Mouse (Mus musculus): ENCODE measurements around the gene Gpr4. TPM values are rescaled to one million over a fixed set of nuclear protein-coding genes. Genes with fewer than 3 reads are reported as not detected.

The Gpr4 gene
- polyA plus RNA-seq, 1 experiment from 2014 or later = 4.5 TPM

DNA sequence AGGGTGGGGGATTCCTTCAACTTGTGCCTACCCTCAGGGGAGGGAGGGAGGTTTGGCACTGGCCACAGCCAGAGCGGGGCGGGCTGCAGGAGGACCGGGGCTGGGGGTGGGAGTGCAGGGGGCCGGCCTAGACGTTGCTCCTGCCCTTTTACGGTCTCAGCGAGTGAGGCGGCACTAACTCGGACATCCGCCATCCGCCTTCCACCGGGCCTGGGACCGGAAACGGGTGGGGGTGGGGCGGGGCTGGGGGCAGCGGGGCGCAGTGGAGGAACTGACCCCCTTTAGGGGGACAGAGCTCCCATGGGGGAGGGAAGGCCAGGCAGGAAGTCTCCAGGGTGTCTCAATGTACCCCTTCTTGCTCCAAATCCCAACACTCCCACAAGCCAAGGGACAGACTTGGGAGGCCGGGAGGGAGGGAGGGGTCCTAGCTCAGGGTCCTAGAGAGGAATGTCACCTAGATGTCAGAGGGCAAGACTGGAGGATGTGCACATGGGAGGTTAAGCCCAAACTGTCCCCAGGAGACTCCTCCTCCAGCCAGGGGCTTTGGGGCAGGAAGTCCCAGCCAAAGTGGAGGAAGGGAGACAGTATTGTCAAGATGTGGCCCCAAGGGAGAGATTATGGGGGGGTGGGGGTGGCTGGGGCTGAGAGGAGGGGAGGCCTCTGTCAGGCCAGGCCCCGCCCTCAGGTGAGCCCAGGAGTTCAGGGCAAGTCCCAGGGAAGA lies 57.5 kb downstream of the Gpr4 start:
- 4% methylated on average over 17 of the region's 19 CpGs for WGBS
- ATAC-seq = no peak

DNA sequence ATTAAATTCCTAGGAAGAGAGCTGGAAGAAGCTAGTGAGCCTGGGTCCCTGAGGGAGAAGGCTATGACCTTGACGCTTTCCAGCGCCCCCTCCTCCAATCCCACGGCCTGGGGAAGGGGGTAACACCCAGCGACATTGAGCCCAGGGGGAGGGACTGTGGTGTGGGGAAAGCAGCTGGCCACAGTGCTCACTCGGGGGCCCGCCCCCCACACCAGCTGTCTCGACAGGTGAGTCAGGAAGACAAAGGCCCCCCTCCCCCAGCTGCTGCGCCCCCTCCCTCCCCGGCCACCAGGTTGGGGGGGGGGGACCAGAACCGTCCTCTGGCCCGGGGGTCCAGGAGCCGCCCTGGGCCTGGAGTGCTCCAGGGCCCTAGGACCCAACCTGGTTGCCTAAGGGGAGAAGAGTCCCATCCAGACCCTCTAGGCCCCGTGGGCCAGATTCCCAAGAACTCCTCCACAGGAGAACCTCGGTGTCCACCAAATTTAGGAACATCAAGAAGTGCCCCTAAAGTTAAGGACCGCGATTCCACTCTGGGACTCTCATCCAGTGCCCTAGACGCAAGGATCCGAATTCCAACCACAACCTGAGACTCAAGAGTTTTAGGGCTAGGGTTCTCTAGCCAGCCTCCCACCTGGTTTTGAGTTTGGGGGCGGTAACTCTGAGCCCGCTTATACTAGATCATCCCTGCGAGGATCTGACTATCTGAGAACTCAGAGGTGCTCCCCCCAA lies 58.3 kb downstream of the Gpr4 start:
- Histone ChIP-seq H3K4me2 (ENCODE audit: low read length) (peak overlapping the region; percentile 72), H3K27me3 (ENCODE audit: control insufficient read depth, insufficient read depth, low read depth, low read length) (no peaks in the 10 kb centered on the region), H3K4me1 (ENCODE audit: control insufficient read depth, insufficient read depth, low read length) (peaks cover 18% of the 10 kb centered on the region), H3K27ac (ENCODE audit: low read length) (no peak overlapping the region; the same call in none of the 2 replicates), H3K9ac (ENCODE audit: low read depth, low read length) (peak overlapping the region; percentile 89), H3K36me3 (ENCODE audit: control insufficient read depth, insufficient read depth, low read length) (no peaks in the 10 kb centered on the region), H3K4me3 (ENCODE audit: low read depth, low read length) (peak overlapping the region; percentile 96), H3K9me3 (replicated peaks; ENCODE audit: control insufficient read depth, low read length, poor library complexity, severe bottlenecking) (no peaks in the 10 kb centered on the region)
- WGBS = under 1% methylated on average over 20 of the region's 21 CpGs
- no peak for ATAC-seq

More for the DNA sequence above, 57.5 kb downstream of the Gpr4 start:
- peaks cover 18% of the 10 kb centered on the region for H3K4me1 ChIP-seq (ENCODE audit: control insufficient read depth, insufficient read depth, low read length)
- H3K9ac ChIP-seq (ENCODE audit: low read depth, low read length) = peak overlapping the region; percentile 89
- H3K4me2 ChIP-seq (ENCODE audit: low read length) = peak overlapping the region; percentile 72
- H3K4me3 ChIP-seq (ENCODE audit: low read depth, low read length) = peak overlapping the region; percentile 96
- no peaks in the 10 kb centered on the region for H3K27me3 ChIP-seq (ENCODE audit: control insufficient read depth, insufficient read depth, low read depth, low read length)
- H3K36me3 ChIP-seq (ENCODE audit: control insufficient read depth, insufficient read depth, low read length) = no peaks in the 10 kb centered on the region
- no peaks in the 10 kb centered on the region for H3K9me3 ChIP-seq (replicated peaks; ENCODE audit: control insufficient read depth, low read length, poor library complexity, severe bottlenecking)
- H3K27ac ChIP-seq (ENCODE audit: low read length) = peak overlapping the region; percentile 43

DNA sequence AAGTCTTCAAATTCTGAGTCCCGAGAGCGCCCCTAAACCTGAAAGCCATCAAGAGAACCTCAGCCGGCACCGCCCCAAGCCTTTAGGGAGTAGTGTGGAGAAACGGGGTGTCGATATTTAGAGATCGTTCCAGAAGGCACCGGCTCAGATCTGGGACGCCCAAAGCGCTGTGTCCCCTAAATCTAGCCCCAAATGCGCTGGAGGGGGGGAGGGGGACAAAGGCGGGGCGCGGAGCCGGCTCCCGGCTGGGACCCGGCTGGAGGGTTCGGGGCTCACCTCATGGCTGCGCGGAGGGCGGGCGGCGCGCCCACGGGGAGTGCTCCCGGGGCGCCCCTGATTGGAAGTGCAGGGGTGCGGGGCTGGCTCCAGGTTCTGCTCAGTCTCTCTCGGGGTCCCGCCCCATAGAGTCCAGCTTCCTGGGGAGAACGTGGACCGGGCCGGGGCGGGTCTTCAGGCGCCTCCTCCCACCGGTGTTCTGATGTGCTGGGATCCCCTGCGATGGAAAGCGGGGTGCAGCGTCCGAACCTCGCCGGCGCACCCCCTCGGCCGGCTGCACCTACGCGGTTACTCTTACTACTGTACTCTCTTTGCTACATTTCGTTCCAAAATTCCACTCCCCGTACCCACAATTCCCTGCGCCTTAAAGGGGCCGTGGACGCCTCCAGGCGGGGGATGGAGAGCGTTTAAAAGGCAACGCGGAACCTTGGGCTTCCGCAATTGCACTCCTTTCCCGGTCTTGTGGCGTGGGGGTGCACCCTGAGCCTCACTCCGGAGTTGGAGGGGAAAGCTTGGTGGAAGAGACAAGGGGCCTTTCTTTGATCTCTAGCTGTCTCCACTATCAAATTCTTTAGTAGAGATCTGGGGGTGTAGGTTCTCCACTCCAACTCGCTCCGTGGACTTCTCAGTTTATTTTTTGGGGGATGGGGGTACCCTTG lies 59.2 kb downstream of the Gpr4 start, which contains the start of gene Vasp:
TSS of gene Vasp (minus strand) at position 580 of the 935 bp plus-strand sequence.
- H3K4me2 ChIP-seq (ENCODE audit: low read length) = peak within 1 kb of the TSS; percentile 72
- WGBS = under 1% methylated on average over 59 of the region's 62 CpGs
- peak within 1 kb of the TSS; percentile 96 for H3K4me3 ChIP-seq (ENCODE audit: low read depth, low read length)
- H3K9me3 ChIP-seq (replicated peaks; ENCODE audit: control insufficient read depth, low read length, poor library complexity, severe bottlenecking) = no peaks in the 10 kb centered on the region
- peak within 1 kb of the TSS; percentile 89 for H3K9ac ChIP-seq (ENCODE audit: low read depth, low read length)
- peaks cover 18% of the 10 kb centered on the region for H3K4me1 ChIP-seq (ENCODE audit: control insufficient read depth, insufficient read depth, low read length)
- ATAC-seq = peak; percentile 76
- no peaks in the 10 kb centered on the region for H3K36me3 ChIP-seq (ENCODE audit: control insufficient read depth, insufficient read depth, low read length)
- H3K27me3 ChIP-seq (ENCODE audit: control insufficient read depth, insufficient read depth, low read depth, low read length) = no peaks in the 10 kb centered on the region
- peak within 1 kb of the TSS; percentile 87 for H3K27ac ChIP-seq (ENCODE audit: low read length)

DNA sequence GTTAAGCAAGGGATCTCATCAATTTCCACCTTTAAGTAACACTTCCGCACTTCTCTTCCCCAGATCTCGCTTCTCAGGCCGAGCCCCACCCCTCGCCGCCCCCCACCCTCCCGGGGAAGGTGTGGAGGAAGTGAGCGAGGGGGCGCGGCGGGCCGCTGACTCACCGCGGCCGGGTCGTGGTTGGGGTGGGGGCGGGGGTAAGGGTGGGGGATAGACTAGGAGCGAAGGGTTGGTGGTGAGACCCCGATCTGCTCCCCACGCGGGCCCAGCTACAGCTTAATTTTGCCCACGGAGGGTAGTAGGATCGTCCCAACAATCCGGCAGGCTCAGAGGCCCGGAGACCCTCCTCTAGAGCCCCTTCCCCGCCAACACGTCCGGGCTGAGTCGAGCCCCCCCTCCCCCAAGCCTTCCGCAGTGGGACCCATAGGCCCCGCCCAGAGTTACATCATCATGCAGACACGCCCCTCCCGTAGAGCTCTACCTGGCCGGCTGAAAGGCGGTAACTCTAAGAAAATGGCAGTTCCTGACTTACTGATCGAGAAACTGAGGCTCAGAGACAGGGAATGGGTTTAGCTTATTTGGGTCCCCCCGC lies 59.9 kb downstream of the Gpr4 start:
- H3K9ac ChIP-seq (ENCODE audit: low read depth, low read length) = peak overlapping the region; percentile 89
- H3K36me3 ChIP-seq (ENCODE audit: control insufficient read depth, insufficient read depth, low read length) = no peaks in the 10 kb centered on the region
- no peaks in the 10 kb centered on the region for H3K9me3 ChIP-seq (replicated peaks; ENCODE audit: control insufficient read depth, low read length, poor library complexity, severe bottlenecking)
- peak overlapping the region; percentile 96 for H3K4me3 ChIP-seq (ENCODE audit: low read depth, low read length)
- peaks cover 18% of the 10 kb centered on the region for H3K4me1 ChIP-seq (ENCODE audit: control insufficient read depth, insufficient read depth, low read length)
- WGBS = 0% methylated on average over 36 of the region's 36 CpGs
- H3K27ac ChIP-seq (ENCODE audit: low read length) = peak overlapping the region; percentile 87
- peak overlapping the region; percentile 72 for H3K4me2 ChIP-seq (ENCODE audit: low read length)
- H3K27me3 ChIP-seq (ENCODE audit: control insufficient read depth, insufficient read depth, low read depth, low read length) = no peaks in the 10 kb centered on the region
- peak; percentile 74 for ATAC-seq

MicroRNA genes within 50 kb of the gene (microRNA counts, 519-probe panel; counts per million panel counts)
- 1,709 counts per million, percentile 33 among the panel's probes with 10 or more counts for microRNA mmu-miR-330

Small RNA genes lying within 50 kb of the gene (microRNA-seq; reads per million reads assigned to microRNA genes)
- 671 reads per million, percentile 75 among the genes with 10 or more reads in this experiment for gene Mir330

Other genes starting within 250 kb of the Gpr4 start
- gene Nanos2, start 225.1 kb upstream of the Gpr4 start, polyA plus RNA-seq (2015; fragmentation: Nextera tagmentation; extraction: Ambion mirVana) = 0.52 and 0.79 TPM in 2 replicates
- 3.9 and 5.1 TPM in 2 replicates for gene Mypop, start 221.3 kb upstream of the Gpr4 start, polyA plus RNA-seq (2015; fragmentation: Nextera tagmentation; extraction: Ambion mirVana)
- 26.0 and 26.7 TPM in 2 replicates for gene Irf2bp1, start 208.5 kb upstream of the Gpr4 start, polyA plus RNA-seq (2015; fragmentation: Nextera tagmentation; extraction: Ambion mirVana)
- not detected in 2 replicates for gene Foxa3, start 189.0 kb upstream of the Gpr4 start, polyA plus RNA-seq (2015; fragmentation: Nextera tagmentation; extraction: Ambion mirVana)
- 25.6 and 28.7 TPM in 2 replicates for gene Sympk, start 188.2 kb upstream of the Gpr4 start, polyA plus RNA-seq (2015; fragmentation: Nextera tagmentation; extraction: Ambion mirVana)
- gene Rsph6a, start 157.8 kb upstream of the Gpr4 start, polyA plus RNA-seq (2015; fragmentation: Nextera tagmentation; extraction: Ambion mirVana) = 0.14 and 0.28 TPM in 2 replicates
- gene Dmwd, start 136.3 kb upstream of the Gpr4 start, polyA plus RNA-seq (2015; fragmentation: Nextera tagmentation; extraction: Ambion mirVana) = 28.4 and 28.7 TPM in 2 replicates
- gene Dmpk, start 128.7 kb upstream of the Gpr4 start, polyA plus RNA-seq (2015; fragmentation: Nextera tagmentation; extraction: Ambion mirVana) = 6.9 and 8.1 TPM in 2 replicates
- gene Six5, start 117.9 kb upstream of the Gpr4 start, polyA plus RNA-seq (2015; fragmentation: Nextera tagmentation; extraction: Ambion mirVana) = 1.5 and 1.6 TPM in 2 replicates
- 8.2 and 9.5 TPM in 2 replicates for gene Gm4969, start 94.2 kb upstream of the Gpr4 start, polyA plus RNA-seq (2015; fragmentation: Nextera tagmentation; extraction: Ambion mirVana)
- 18.2 and 21.1 TPM in 2 replicates for gene Fbxo46, start 92.7 kb upstream of the Gpr4 start, polyA plus RNA-seq (2015; fragmentation: Nextera tagmentation; extraction: Ambion mirVana)
- gene Qpctl, start 63.2 kb upstream of the Gpr4 start, polyA plus RNA-seq (2015; fragmentation: Nextera tagmentation; extraction: Ambion mirVana) = 24.9 and 28.8 TPM in 2 replicates
- 105 TPM in 2 replicates for gene Snrpd2, start 62.8 kb upstream of the Gpr4 start, polyA plus RNA-seq (2015; fragmentation: Nextera tagmentation; extraction: Ambion mirVana)
- gene Gipr, start 46.4 kb upstream of the Gpr4 start, polyA plus RNA-seq (2015; fragmentation: Nextera tagmentation; extraction: Ambion mirVana) = 4.0 and 4.8 TPM in 2 replicates
- gene Eml2, start 36.1 kb upstream of the Gpr4 start, polyA plus RNA-seq (2015; fragmentation: Nextera tagmentation; extraction: Ambion mirVana) = 10.6 TPM in 2 replicates
- gene Opa3, start 15.8 kb downstream of the Gpr4 start, polyA plus RNA-seq (2015; fragmentation: Nextera tagmentation; extraction: Ambion mirVana) = 33.8 and 36.5 TPM in 2 replicates
- 35.5 and 40.9 TPM in 2 replicates for gene Vasp, start 59.3 kb downstream of the Gpr4 start, polyA plus RNA-seq (2015; fragmentation: Nextera tagmentation; extraction: Ambion mirVana)
- 1.5 and 1.6 TPM in 2 replicates for gene Ppm1n, start 67.5 kb downstream of the Gpr4 start, polyA plus RNA-seq (2015; fragmentation: Nextera tagmentation; extraction: Ambion mirVana)
- 111 and 114 TPM in 2 replicates for gene Rtn2, start 70.1 kb downstream of the Gpr4 start, polyA plus RNA-seq (2015; fragmentation: Nextera tagmentation; extraction: Ambion mirVana)
- gene Fosb, start 97.5 kb downstream of the Gpr4 start, polyA plus RNA-seq (2015; fragmentation: Nextera tagmentation; extraction: Ambion mirVana) = 0.06 TPM in 2 replicates
- 80.1 and 82.4 TPM in 2 replicates for gene Ercc1, start 132.2 kb downstream of the Gpr4 start, polyA plus RNA-seq (2015; fragmentation: Nextera tagmentation; extraction: Ambion mirVana)
- 24.1 and 24.6 TPM in 2 replicates for gene Cd3eap, start 146.9 kb downstream of the Gpr4 start, polyA plus RNA-seq (2015; fragmentation: Nextera tagmentation; extraction: Ambion mirVana)
- gene Ppp1r13l, start 147.2 kb downstream of the Gpr4 start, polyA plus RNA-seq (2015; fragmentation: Nextera tagmentation; extraction: Ambion mirVana) = 2.0 and 2.8 TPM in 2 replicates
- 28.0 and 29.5 TPM in 2 replicates for gene Ercc2, start 169.5 kb downstream of the Gpr4 start, polyA plus RNA-seq (2015; fragmentation: Nextera tagmentation; extraction: Ambion mirVana)
- gene Klc3, start 191.6 kb downstream of the Gpr4 start, polyA plus RNA-seq (2015; fragmentation: Nextera tagmentation; extraction: Ambion mirVana) = 1.4 and 1.7 TPM in 2 replicates
- gene Ckm, start 192.2 kb downstream of the Gpr4 start, polyA plus RNA-seq (2015; fragmentation: Nextera tagmentation; extraction: Ambion mirVana) = 0.25 and 0.35 TPM in 2 replicates
- 14.8 and 16.2 TPM in 2 replicates for gene Mark4, start 246.3 kb downstream of the Gpr4 start, polyA plus RNA-seq (2015; fragmentation: Nextera tagmentation; extraction: Ambion mirVana)